13 mouse cellular contexts compared by ENCODE assay signal in the genomic region with DNA sequence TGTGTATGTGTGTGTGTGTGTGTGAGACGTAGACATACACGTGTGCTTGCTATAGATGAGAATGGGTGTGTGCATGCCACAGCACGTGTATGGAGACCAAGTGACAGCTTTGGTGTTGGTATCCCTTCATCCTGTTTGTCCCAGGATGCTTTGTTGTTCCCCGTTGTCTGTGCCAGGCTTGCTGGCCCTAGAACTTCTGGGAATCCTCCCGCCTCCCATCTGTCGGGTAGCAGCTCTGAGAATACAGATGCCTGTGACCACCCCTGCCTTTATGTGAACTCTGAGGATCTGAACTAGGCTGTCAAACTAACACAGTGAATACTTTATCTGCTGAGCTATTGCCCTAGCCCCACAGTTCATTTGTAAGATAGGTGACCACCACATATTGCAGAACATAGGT.
DNase-seq lines count a peak whose midpoint lies in the region; TF ChIP-seq lines count a peak whose summit lies in the region.
"Had no signal": no experiment of that assay in that cellular context is flagged by ENCODE, and none has a peak within 500 bp of the region (broad histone marks: within the 10 kb centered on the region; RNA-seq: fewer than 3 reads in every experiment).

No protein-coding gene starts in this region.

- no peaks in the 10 kb centered on the region for H3K4me1 ChIP-seq in heart, adult 2 months (ENCODE audit: control insufficient read depth, insufficient read depth, low read length)
- H3K4me1 ChIP-seq: intestine, embryonic 15.5 days had no signal

- intact Hi-C loops in heart, adult 2 months (cut with DNase I): no loop called here
- intact Hi-C loops in left cerebral cortex, postnatal 4 days (cut with DNase I): no loop called here

- no peak for TF ChIP-seq POLR2A in heart, adult 2 months (IDR thresholded peaks at IDR 0.05; ENCODE audit: insufficient read depth, low read depth, low read length)

- H3K79me2 ChIP-seq in heart, adult 2 months (replicated peaks; ENCODE audit: control insufficient read depth, insufficient read depth, low read length): no peaks in the 10 kb centered on the region

- H3K36me3 ChIP-seq in heart, adult 2 months (ENCODE audit: control insufficient read depth, insufficient read depth, low read length): no peaks in the 10 kb centered on the region; the same call in 1 of the 2 replicates
- H3K36me3 ChIP-seq: embryonic facial prominence, embryonic 10.5 days; heart, embryonic 12.5 days; intestine, embryonic 15.5 days had no signal

- no peak for TF ChIP-seq EP300 in heart, adult 2 months (IDR thresholded peaks at IDR 0.05; ENCODE audit: insufficient read depth, low read depth, low read length)

- peak; percentile 43 for DNase-seq in cerebellum, adult 9-10 months
- DNase-seq in cerebellum, postnatal 36 days: no peak
- DNase-seq in heart, adult 11 months: peak; percentile 54
- DNase-seq in heart, adult 2 months: no peak
- peak; percentile 63 for DNase-seq in left cerebral cortex, postnatal 4 days
- no peak for DNase-seq in left cerebral cortex, adult 8-10 months (ENCODE audit: low spot score in 2 of 2)
- no peak for DNase-seq in adrenal gland, postnatal 10 days
- DNase-seq: adrenal gland, postnatal 25 days; kidney, adult 18-20 months had no signal

- TF ChIP-seq CTCF in heart, adult 2 months (IDR thresholded peaks at IDR 0.05): no peak

- WGBS in heart, adult 2 months: 82% methylated on average over 6 of the region's 6 CpGs

- H3K27ac ChIP-seq in heart, adult 2 months: no peak overlapping the region
- H3K27ac ChIP-seq: embryonic facial prominence, embryonic 10.5 days; intestine, embryonic 15.5 days had no signal

- no peak overlapping the region for H3K4me3 ChIP-seq in heart, adult 2 months
- H3K4me3 ChIP-seq: embryonic facial prominence, embryonic 10.5 days; heart, embryonic 12.5 days; intestine, embryonic 15.5 days had no signal

- no peak overlapping the region for H3K9ac ChIP-seq in heart, adult 2 months (ENCODE audit: low read depth, low read length)
- H3K9ac ChIP-seq: heart, embryonic 12.5 days; intestine, embryonic 15.5 days had no signal

- no peaks in the 10 kb centered on the region for H3K27me3 ChIP-seq in heart, adult 2 months (ENCODE audit: control insufficient read depth, insufficient read depth, low read length)
- H3K27me3 ChIP-seq: heart, embryonic 12.5 days; intestine, embryonic 15.5 days; Patski had no signal

Comparison
In these comparisons a context has a peak if more than half of its experiments do, and no peak if none do; other contexts are left out.
1. DNase-seq: peak in cerebellum, adult 9-10 months (single experiment), heart, adult 11 months (single experiment) and left cerebral cortex, postnatal 4 days (single experiment); none in cerebellum, postnatal 36 days (0 of 2), heart, adult 2 months (0 of 2), left cerebral cortex, adult 8-10 months (0 of 2) and adrenal gland, postnatal 10 days (single experiment).